Mouse (Mus musculus) hematopoietic stem cell, adult 5-6 weeks (primary cell): ENCODE data around the gene Itpr2. TPM values are rescaled to one million over a fixed set of nuclear protein-coding genes. Genes with fewer than 3 reads are reported as not detected.
A peak's percentile ranks its signal among the peaks of the same experiment; 100 is the strongest.

ENCODE experiments used
- ATAC-seq, 2 experiments: fragments of 125-278 bp in 1 of 2; replicated peaks in 1 of 2; 2 replicates each; pipeline ENCODE4 v1.8.0; 2016 to 2017; ENCODE audit warnings: inconsistent platforms in 2 of 2, mild to moderate bottlenecking in 2 of 2, moderate number of reproducible peaks in 2 of 2, low read depth in 1 of 2, moderate TSS enrichment in 1 of 2; ENCODE audit not compliant: low FRiP score in 2 of 2, poor library complexity in 2 of 2, severe bottlenecking in 2 of 2, insufficient read depth in 1 of 2, low TSS enrichment in 1 of 2
- total RNA-seq: library from RNA; stranded (forward); fragments of 172-1452, 232-1000 nt; gene quantifications from 2 replicates; pipeline ENCODE4 v1.2.3, GENCODE M21; 2017

Itpr2 gene
- total RNA-seq, 1 experiment from 2014 or later = 30.0 TPM

- ATAC-seq = no peak
Observed at GRCm38 (mm10) chr6:146156536-146156935, 345.5 kb downstream of the Itpr2 start.

- ATAC-seq = no peak
Observed at GRCm38 (mm10) chr6:146155156-146155734, 346.8 kb downstream of the Itpr2 start.

DNA sequence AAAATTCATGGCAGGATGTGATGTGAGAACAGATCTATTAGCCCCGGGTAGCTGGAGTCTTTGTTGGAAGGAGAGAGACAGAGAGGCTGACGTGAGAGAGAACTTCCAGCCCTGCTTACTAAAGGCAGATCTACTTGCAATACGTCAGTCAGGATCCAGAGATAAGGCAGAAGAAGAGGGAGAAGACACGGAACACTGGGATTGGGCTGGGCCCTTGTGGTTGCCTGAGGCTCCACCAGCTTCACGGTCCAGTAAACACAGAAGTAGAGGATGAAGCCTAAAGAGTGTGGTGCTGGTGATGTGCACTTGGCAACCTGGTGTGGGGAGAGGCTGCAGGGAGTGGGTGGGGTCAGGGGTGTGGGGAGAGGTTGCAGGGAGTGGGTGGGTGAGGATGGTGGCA, 349.2 kb downstream of the Itpr2 start:
- no peak for ATAC-seq

DNA sequence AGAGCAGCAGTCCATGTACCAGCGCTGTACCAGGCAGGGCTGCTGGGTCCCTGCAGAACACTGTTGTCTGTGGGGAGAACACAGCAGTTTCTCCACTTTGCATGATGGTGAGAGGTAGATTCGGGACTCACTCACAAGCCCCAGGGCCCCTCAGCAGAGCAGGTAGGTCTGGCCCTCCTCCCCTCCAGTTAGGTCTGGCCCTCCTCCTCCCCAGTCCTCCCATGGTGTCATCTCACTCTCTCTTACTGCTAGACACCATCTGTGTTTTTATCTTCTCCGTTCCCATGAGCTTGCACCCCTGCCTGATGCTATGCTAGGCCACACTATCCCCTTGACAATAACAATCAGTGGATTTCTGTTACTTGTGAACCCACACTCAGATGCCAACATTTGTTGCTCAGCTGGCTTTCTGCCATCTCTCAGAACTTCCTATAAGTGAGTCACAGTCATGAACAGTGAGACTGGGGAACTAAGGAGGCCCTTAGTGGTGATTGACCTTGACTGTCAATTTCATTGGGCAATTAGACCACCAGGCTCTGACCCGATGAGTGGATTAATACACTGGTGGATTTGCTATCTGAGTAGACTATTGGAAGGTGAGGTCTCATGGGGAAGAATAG, 360.9 kb downstream of the Itpr2 start:
- ATAC-seq = no peak

- no peak for ATAC-seq
Observed at GRCm38 (mm10) chr6:146140171-146140570, 361.9 kb downstream of the Itpr2 start.

DNA sequence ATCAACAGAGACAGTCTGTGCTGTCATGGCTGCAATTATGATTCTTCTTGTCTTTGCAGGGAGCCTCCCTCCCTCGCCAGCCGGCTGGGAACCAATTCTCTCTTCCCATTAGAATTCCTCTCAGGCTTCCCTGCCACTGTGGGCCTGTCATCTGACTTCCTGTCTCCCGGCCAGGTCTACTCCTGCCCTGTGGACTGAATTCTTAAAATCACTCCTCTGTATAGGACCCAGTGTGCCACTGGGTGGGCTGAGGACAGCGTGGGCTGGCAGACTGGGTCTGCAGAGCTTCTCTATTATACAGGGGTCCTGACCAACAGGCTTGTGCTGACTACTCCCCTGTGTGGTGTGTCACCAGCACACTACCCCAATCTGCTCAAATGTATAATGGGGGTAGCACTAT, 365.4 kb downstream of the Itpr2 start:
- ATAC-seq = no peak

DNA sequence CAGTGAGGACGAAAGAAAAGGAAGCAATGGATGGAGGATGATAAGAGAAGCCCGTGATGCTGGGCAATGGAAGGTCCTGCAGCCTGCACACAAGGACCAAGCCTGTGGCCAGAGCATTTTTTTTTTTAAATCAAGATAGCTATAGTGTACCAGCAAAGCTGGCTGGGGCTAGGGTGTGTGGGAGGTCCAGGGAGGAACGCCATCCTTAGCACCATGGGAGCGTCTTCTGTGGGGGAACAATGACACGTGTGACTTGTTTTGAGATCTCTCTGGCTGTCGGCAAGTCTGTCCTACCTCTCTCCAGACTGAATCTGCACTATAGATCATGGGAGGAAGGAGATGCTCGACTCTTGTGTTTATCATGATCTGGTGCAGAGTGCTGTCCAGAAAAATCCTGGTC, 365.8 kb downstream of the Itpr2 start:
- no peak for ATAC-seq

DNA sequence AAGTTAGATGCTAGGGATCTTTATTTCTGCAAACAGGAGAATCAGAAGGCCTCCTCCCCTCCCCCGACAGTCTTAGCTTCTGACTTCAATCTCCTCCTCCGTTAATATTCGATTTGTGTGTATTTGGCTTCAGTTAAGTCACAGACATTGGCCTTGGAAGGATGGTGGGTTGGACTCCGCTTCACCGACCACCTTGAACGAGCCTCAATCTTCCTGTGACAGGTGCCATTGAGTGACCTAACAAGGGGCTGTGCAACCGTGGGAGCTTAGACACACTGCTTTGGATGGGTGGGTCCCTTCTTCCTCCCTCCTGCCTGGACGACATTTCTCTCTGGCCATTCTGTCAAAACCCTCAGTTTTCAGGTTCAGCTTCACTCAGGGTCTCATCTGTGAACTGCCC, 366.7 kb downstream of the Itpr2 start:
- no peak for ATAC-seq

DNA sequence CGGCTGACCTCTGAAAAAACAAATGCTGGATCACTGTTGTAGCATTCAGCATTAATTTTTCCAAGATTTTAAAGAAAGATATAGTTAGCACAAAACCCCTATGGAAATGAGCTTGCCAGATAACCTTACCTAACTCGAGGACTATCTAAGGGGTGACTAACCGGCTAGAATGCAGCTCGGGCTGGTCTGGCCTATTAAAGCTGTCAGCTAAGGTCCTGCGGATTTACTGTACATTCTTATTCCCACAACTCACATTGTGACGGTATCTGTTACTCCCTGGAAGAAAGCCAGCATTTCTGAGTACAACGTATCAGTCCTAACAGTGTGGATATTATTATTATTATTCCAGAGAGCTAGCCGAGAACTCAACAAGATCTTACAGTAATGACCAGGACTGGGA, 368.1 kb downstream of the Itpr2 start:
- ATAC-seq = no peak

DNA sequence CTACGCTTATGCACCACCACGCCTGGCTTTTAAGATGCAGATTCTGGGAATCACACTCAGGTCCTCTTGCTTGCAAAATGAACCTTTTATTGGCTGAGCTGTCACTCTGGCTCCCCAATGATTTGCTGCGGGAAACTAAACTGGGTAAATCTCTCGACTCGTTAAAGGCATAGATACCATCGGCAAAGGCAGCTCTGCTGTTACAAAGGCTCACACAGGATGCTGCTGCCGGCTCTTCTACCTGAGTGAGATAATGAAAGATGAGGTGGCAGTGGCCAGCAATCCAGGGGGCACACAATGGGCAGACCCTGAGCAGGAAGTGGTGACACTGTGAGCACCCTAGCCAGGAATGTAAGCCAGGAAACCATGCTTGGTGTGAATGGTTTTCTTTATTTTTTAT, 373.0 kb downstream of the Itpr2 start:
- no peak for ATAC-seq

GRCm38 (mm10) chr6:146126823-146127681, 375.0 kb downstream of the Itpr2 start:
- ATAC-seq = no peak

DNA sequence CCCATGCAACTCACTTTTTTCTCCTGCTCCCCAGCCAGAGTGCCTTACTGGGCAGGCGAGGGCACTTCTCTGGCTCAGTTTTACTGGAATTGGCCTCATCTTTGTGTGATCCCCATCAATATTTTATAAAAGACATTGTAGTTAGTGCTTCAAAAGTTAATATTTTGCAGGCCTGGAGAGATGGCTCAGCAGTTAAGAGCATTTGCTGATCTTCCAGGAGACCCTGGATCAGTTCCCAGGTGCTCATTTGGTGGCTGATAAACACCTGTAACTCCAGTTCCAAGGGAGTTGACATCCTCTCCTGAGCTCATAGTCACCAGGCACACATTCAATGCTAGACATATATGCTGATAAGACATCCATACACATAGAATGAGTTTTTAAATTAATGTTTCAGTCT, 376.4 kb downstream of the Itpr2 start:
- no peak for ATAC-seq

DNA sequence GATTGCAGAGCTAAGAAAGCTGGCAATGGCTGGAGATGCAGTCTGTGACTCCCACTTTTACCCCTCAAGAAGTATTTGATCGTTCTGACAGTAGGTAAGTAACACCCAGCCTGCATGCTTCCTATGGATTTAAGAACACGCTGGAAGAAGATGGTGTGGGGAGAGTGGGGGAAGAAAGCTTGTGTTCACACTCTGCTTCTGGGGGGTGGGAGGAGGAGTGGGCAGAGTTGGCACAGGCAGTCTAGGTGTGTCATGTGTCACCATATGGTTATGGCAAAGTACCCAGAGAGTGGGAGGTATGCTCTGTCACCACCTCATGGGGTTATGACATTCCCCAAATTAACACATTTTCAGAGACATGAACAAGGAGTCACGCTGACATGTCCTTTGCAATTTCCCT, 377.5 kb downstream of the Itpr2 start:
- no peak for ATAC-seq

DNA sequence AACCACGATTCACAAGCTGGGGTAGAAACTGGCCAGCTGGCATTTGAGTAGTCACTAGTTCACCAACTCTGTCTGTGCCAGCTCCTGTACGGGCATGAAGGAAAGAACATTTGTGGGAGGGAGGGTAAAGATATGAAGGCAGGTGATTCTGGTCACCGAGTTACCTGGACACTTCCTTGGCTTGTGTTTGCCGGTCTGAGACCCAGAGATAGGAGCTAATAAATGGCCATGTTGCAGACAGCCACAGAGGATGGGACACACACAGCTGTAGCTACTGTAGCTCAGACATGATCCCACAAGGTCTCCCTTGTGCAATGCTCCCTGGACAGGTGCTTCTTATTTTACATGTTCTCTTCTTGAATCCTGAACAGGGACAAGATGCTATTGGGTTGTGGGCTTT, 378.4 kb downstream of the Itpr2 start:
- no peak for ATAC-seq

GRCm38 (mm10) chr6:146120172-146120571, 381.9 kb downstream of the Itpr2 start:
- ATAC-seq = peak; percentile 75 to 95

GRCm38 (mm10) chr6:146114731-146115302, 387.2 kb downstream of the Itpr2 start:
- no peak for ATAC-seq

DNA sequence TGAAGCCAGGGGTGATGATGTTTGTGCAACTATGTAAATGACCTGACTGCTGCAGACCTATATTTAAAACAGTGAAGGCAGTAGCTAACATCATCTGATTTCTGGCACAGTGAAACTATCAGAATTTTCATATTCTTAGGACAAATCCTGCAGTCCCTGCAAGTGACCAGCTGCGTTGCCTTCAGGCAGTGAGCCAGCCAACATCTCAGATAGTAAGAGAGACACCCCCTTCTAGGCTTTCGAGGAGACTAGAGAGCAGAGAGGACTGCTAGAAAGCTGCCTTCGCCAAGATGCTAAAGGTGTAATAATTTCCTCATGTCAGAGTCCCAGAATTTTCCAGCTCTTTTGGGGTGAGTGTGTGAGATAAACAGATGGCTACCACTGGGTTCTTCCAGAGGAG, 388.0 kb downstream of the Itpr2 start:
- no peak for ATAC-seq

DNA sequence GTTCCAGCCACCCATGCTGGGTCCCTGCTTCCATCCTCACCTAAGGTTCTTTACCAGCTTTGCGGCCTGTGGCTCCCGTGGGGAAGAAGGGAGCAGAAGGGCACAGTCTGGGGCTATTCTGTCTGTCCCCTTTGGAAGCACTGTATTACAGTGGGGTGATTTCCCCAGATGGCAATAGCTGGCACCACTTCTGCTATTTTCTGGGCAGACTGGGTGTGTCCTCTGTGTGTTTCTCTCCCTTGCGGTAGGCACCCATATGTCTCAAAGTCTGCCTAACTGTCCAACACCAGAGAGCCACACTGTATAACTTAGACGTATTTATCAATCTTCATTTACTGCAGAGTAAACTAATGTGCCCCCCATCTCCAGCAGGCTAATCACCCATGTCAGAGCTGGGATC, 388.9 kb downstream of the Itpr2 start:
- peak; percentile 68 to 92 for ATAC-seq
